Mouse (Mus musculus) liver, embryonic 16.5 days (tissue): ENCODE data around the gene Glis2. TPM values are rescaled to one million over a fixed set of nuclear protein-coding genes. Genes with fewer than 3 reads are reported as not detected.

ENCODE experiments used
- ATAC-seq: fragments of 200-750 bp; cut with Nextera tagmentation; 2 replicates; pipeline ENCODE4 v1.8.0; 2017; ENCODE audit warnings: low read depth, mild to moderate bottlenecking, moderate number of reproducible peaks, moderate library complexity
- H3K27ac ChIP-seq: fragments of 300-500 bp; sonication (generic); 2 replicates; pipeline ENCODE4 v1.5.1; 2014; ENCODE audit warnings: mild to moderate bottlenecking, low read length
- H3K27me3 ChIP-seq: fragments of 300-500 bp; sonication (generic); 2 replicates; pipeline ENCODE4 v1.6.1; 2014; ENCODE audit warnings: low read depth, low read length, mixed read lengths; ENCODE audit not compliant: control insufficient read depth, insufficient read depth
- H3K36me3 ChIP-seq: fragments of 300-500 bp; sonication (generic); 2 replicates; pipeline ENCODE4 v1.6.1; 2014; ENCODE audit warnings: mild to moderate bottlenecking; ENCODE audit not compliant: control insufficient read depth, insufficient read depth
- H3K4me1 ChIP-seq: fragments of 300-500 bp; sonication (generic); 2 replicates; pipeline ENCODE4 v1.6.1; 2014; ENCODE audit warnings: low read depth, low read length, mixed read lengths; ENCODE audit not compliant: control insufficient read depth
- H3K4me2 ChIP-seq: fragments of 300-500 bp; sonication (generic); 2 replicates; pipeline ENCODE4 v1.6.1; 2014; ENCODE audit warnings: low read depth, low read length, mixed read lengths
- H3K4me3 ChIP-seq: fragments of 300-500 bp; sonication (generic); 2 replicates; pipeline ENCODE4 v1.5.1; 2014; ENCODE audit warnings: low read depth, mild to moderate bottlenecking, low read length
- H3K9ac ChIP-seq: fragments of 300-500 bp; sonication (generic); 2 replicates; pipeline ENCODE4 v1.6.1; 2014; ENCODE audit warnings: low read depth, low read length
- H3K9me3 ChIP-seq: fragments of 300-500 bp; sonication (generic); replicated peaks from 2 replicates; pipeline ENCODE4 v1.6.1; 2016; ENCODE audit warnings: low read length; ENCODE audit not compliant: control insufficient read depth
- WGBS: fragments of 180-500 bp; shearing (Covaris S2); extraction: QIAGEN DNeasy Blood & Tissue Kit; methylation state at CpG from one replicate; pipeline ENCODE4 v1.1.7; 2014; ENCODE audit not compliant: insufficient replicate concordance; 5-methylcytosine and 5-hydroxymethylcytosine counted together
- polyA plus RNA-seq: library from polyadenylated mRNA; unstranded; fragments of >200 nt; fragmentation: Nextera tagmentation; extraction: Ambion mirVana; gene quantifications from 2 replicates; pipeline ENCODE4 v1.2.1, GENCODE M21; 2015

The Glis2 gene
- polyA plus RNA-seq, 1 experiment from 2014 or later, result 2.5 TPM

- WGBS, result 71% methylated on average over 4 of the region's 4 CpGs
- H3K4me3 ChIP-seq, result no peak overlapping the region
Measured at GRCm38 (mm10) chr16:4635760-4636159, 41.2 kb downstream of the Glis2 start.

GRCm38 (mm10) chr16:4638891-4639390 lies 44.4 kb downstream of the Glis2 start:
- H3K36me3 ChIP-seq, result no peaks in the 10 kb centered on the region
- no peak for ATAC-seq
- H3K9me3 ChIP-seq, result no peaks in the 10 kb centered on the region
- no peak overlapping the region for H3K27ac ChIP-seq
- H3K4me1 ChIP-seq, result peaks cover 30% of the 10 kb centered on the region
- H3K4me3 ChIP-seq, result no peak overlapping the region
- H3K9ac ChIP-seq, result no peak overlapping the region
- no peak overlapping the region for H3K4me2 ChIP-seq
- 55% methylated on average over 3 of the region's 3 CpGs for WGBS
- H3K27me3 ChIP-seq, result no peaks in the 10 kb centered on the region

More at GRCm38 (mm10) chr16:4635760-4636159, 41.2 kb downstream of the Glis2 start:
- H3K9me3 ChIP-seq, result no peaks in the 10 kb centered on the region
- no peaks in the 10 kb centered on the region; the same call in 1 of the 2 replicates for H3K36me3 ChIP-seq
- no peak overlapping the region for H3K9ac ChIP-seq
- H3K27ac ChIP-seq, result no peak overlapping the region
- ATAC-seq, result no peak
- H3K4me1 ChIP-seq, result peaks cover 19% of the 10 kb centered on the region
- no peak overlapping the region for H3K4me2 ChIP-seq
- H3K27me3 ChIP-seq, result no peaks in the 10 kb centered on the region

GRCm38 (mm10) chr16:4639831-4640237 lies 45.3 kb downstream of the Glis2 start, which contains the start of the genes Vasn and Dnaja3:
TSS of gene Vasn (plus strand) at chr16:4639941.
TSS of gene Dnaja3 (plus strand) at chr16:4639989.
- WGBS, result 7% methylated on average over 22 of the region's 22 CpGs
- peak within 1 kb of the TSS; percentile 73 for H3K9ac ChIP-seq
- no peaks in the 10 kb centered on the region for H3K9me3 ChIP-seq
- peak within 1 kb of the TSS; percentile 72 for H3K27ac ChIP-seq
- H3K4me2 ChIP-seq, result peak within 1 kb of the TSS; percentile 90
- H3K27me3 ChIP-seq, result no peaks in the 10 kb centered on the region
- peak within 1 kb of the TSS; percentile 69 for H3K4me3 ChIP-seq
- ATAC-seq, result peak; percentile 93
- H3K36me3 ChIP-seq, result no peaks in the 10 kb centered on the region
- H3K4me1 ChIP-seq, result peaks cover 30% of the 10 kb centered on the region

DNA sequence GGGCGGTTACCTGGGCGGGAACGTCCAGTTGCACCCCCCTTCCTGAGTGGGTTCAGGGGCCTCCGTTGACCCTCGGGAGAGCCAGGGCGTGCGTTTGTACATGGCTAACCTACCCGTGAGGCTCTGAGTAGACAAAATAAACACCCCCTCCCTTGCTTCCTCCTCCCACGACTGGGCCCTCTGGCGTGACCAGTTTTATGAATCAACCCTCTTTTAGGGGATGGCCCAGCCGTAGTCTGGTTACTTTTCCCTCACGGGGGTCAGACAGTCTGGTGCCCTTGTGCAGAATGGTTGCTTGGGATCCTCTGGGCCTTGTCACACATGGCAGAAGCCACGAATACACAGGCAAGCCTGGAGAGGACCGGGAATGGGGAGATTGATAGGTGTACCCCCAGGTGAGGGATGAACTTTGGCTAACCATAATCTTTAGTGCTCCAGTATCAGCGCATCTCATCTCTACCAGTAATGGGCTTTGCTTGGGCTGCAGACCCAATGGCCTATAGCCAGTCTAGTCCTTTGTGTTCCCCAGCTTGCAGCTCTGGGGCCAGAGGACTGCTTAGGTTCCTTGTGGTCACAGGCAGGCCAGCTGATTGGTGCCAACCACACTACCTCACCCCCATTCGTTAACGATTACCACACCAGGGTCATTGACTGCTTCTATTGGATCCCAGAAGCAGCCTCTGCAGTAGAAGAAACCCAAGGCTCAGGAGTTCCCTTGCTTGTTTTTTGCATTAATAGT lies 45.9 kb downstream of the Glis2 start:
- peak; percentile 62 for ATAC-seq
- Histone ChIP-seq H3K27ac (peak overlapping the region; percentile 72), H3K9me3 (no peaks in the 10 kb centered on the region), H3K27me3 (no peaks in the 10 kb centered on the region), H3K36me3 (no peaks in the 10 kb centered on the region), H3K4me3 (peak overlapping the region; percentile 69), H3K4me1 (peaks cover 30% of the 10 kb centered on the region), H3K9ac (peak overlapping the region; percentile 73), H3K4me2 (peak overlapping the region; percentile 90)
- 15% methylated on average over 17 of the region's 17 CpGs for WGBS

- Histone ChIP-seq H3K4me2 (peak overlapping the region; percentile 90), H3K9me3 (no peaks in the 10 kb centered on the region), H3K4me1 (peaks cover 29% of the 10 kb centered on the region), H3K36me3 (no peaks in the 10 kb centered on the region), H3K27ac (peak overlapping the region; percentile 72), H3K27me3 (no peaks in the 10 kb centered on the region), H3K4me3 (peak overlapping the region; percentile 69), H3K9ac (peak overlapping the region; percentile 2; the same call in 1 of the 2 replicates)
- WGBS, result 57% methylated on average over 3 of the region's 3 CpGs
- ATAC-seq, result peak; percentile 23; the same call in 1 of the 2 replicates
Measured at GRCm38 (mm10) chr16:4641119-4641838, 46.8 kb downstream of the Glis2 start.

GRCm38 (mm10) chr16:4642190-4642589 lies 47.7 kb downstream of the Glis2 start:
- Histone ChIP-seq H3K36me3 (no peaks in the 10 kb centered on the region), H3K27me3 (no peaks in the 10 kb centered on the region), H3K4me1 (peaks cover 25% of the 10 kb centered on the region), H3K4me3 (no peak overlapping the region), H3K9ac (no peak overlapping the region), H3K9me3 (no peaks in the 10 kb centered on the region), H3K27ac (peak overlapping the region; percentile 9; the same call in 1 of the 2 replicates), H3K4me2 (no peak overlapping the region)
- 67% methylated on average over 13 of the region's 13 CpGs for WGBS
- ATAC-seq, result no peak

DNA sequence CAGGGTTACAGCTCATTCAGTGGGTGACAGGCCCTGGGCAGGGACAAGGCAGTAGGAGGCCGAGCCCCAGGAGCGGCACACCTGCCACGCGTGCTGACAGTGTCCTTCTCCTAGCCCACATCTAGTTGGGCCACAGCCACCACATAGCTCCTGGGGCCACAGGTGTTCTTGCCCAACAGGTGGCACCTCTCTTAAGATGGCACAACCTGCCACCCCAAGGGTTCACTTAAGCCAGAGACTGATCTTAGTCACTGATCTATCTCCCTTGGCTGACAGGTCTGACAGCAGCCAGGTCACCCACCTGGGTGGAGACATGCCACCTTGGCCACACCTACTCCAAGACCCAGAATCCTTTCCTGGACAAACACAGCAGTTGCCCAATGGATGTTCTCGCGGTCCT lies 48.4 kb downstream of the Glis2 start:
- ATAC-seq, result no peak
- Histone ChIP-seq H3K4me1 (peaks cover 25% of the 10 kb centered on the region), H3K27ac (no peak overlapping the region), H3K36me3 (no peaks in the 10 kb centered on the region), H3K27me3 (no peaks in the 10 kb centered on the region), H3K9ac (no peak overlapping the region), H3K4me3 (no peak overlapping the region), H3K9me3 (no peaks in the 10 kb centered on the region), H3K4me2 (no peak overlapping the region)
- 82% methylated on average over 6 of the region's 6 CpGs for WGBS

- Histone ChIP-seq H3K4me1 (peaks cover 25% of the 10 kb centered on the region), H3K36me3 (no peaks in the 10 kb centered on the region; the same call in 1 of the 2 replicates), H3K9ac (no peak overlapping the region), H3K9me3 (no peaks in the 10 kb centered on the region), H3K27ac (no peak overlapping the region), H3K27me3 (no peaks in the 10 kb centered on the region), H3K4me2 (no peak overlapping the region), H3K4me3 (no peak overlapping the region)
- WGBS, result 67% methylated on average over 11 of the region's 11 CpGs
- no peak for ATAC-seq
Measured at GRCm38 (mm10) chr16:4643670-4644419, 49.3 kb downstream of the Glis2 start.
